Mouse (Mus musculus) stomach, embryonic 14.5 days (tissue): ENCODE results near the gene Fam205a1. TPM values are rescaled to one million over a fixed set of nuclear protein-coding genes. Genes with fewer than 3 reads are reported as not detected.
"Not testable (repeated sequence)": the region's sequence is repeated elsewhere in the genome, so short reads cannot be mapped to it uniquely, and the experiment has no call there.

ENCODE experiments used
- ATAC-seq: fragments of 200-750 bp; cut with Nextera tagmentation; 2 replicates; pipeline ENCODE4 v1.8.0; 2017; ENCODE audit warnings: low read depth, moderate TSS enrichment; ENCODE audit not compliant: insufficient number of reproducible peaks, insufficient read depth, low FRiP score
- H3K27ac ChIP-seq: fragments of 300-500 bp; sonication (generic); 2 replicates; pipeline ENCODE4 v1.5.1; 2014; ENCODE audit warnings: mild to moderate bottlenecking, low read length, moderate library complexity, mixed read lengths
- H3K27me3 ChIP-seq: fragments of 300-500 bp; sonication (generic); 2 replicates; pipeline ENCODE4 v1.6.1; 2014; ENCODE audit warnings: low read length, control low read depth, mixed read lengths; ENCODE audit not compliant: control insufficient read depth, insufficient read depth
- H3K36me3 ChIP-seq: fragments of 300-500 bp; sonication (generic); 2 replicates; pipeline ENCODE4 v1.6.1; 2014; ENCODE audit warnings: mild to moderate bottlenecking, control low read depth, low read length, moderate library complexity, mixed read lengths; ENCODE audit not compliant: control insufficient read depth, insufficient read depth
- H3K4me1 ChIP-seq: fragments of 300-500 bp; sonication (generic); 2 replicates; pipeline ENCODE4 v1.6.1; 2014; ENCODE audit warnings: low read length, control low read depth, mixed read lengths; ENCODE audit not compliant: control insufficient read depth, insufficient read depth
- H3K4me2 ChIP-seq: fragments of 300-500 bp; sonication (generic); replicated peaks from 2 replicates; pipeline ENCODE4 v1.6.1; 2014; ENCODE audit warnings: low read depth, low read length, control low read depth
- H3K4me3 ChIP-seq: fragments of 300-500 bp; sonication (generic); 2 replicates; pipeline ENCODE4 v1.5.1; 2014; ENCODE audit warnings: low read depth, low read length, control low read depth
- H3K9ac ChIP-seq: fragments of 300-500 bp; sonication (generic); replicated peaks from 2 replicates; pipeline ENCODE4 v1.6.1; 2014; ENCODE audit warnings: low read depth, mild to moderate bottlenecking, control low read depth, low read length, moderate library complexity, mixed read lengths
- H3K9me3 ChIP-seq: fragments of 300-500 bp; sonication (generic); 2 replicates; pipeline ENCODE4 v1.6.1; 2016; ENCODE audit warnings: low read depth, low read length, control low read depth; ENCODE audit not compliant: control insufficient read depth
- WGBS: fragments of 180-500 bp; shearing (Covaris S2); extraction: QIAGEN DNeasy Blood & Tissue Kit; methylation state at CpG from one replicate; pipeline ENCODE4 v1.1.7; 2014; 5-methylcytosine and 5-hydroxymethylcytosine counted together
- polyA plus RNA-seq: library from polyadenylated mRNA; unstranded; fragments of >200 nt; fragmentation: Nextera tagmentation; extraction: Ambion mirVana; gene quantifications from 2 replicates; pipeline ENCODE4 v1.2.1, GENCODE M21; 2014

Fam205a1 gene
- polyA plus RNA-seq, result 0.10 TPM in 1 of 2 replicates, not detected in the other

DNA sequence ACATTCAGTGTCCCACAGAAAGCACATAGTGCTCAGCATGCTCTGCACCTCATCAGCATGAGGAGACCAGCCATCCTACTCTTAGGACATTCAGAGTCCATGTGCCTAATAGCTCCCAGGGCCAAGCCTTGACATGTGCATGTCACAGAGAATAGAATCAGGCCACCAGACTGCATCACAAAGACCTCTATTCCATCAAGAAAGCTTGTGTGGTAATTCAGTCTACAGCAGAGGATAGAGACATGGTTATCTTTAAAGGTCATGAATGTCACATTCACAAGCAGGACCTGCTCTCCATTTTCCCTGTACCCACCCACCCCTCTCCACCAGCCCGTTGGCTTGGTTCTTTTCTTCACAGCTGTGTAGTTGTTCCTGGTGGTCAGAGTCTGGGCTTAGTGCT lies at the start of gene Fam205a1:
Gene Fam205a1, minus strand, starts transcription at position 101 of the 400 bp plus-strand sequence.
- H3K4me1 ChIP-seq, ATAC-seq, H3K36me3 ChIP-seq, H3K4me2 ChIP-seq, H3K27me3 ChIP-seq, H3K27ac ChIP-seq, H3K9me3 ChIP-seq, H3K4me3 ChIP-seq, H3K9ac ChIP-seq: not testable (repeated sequence)
- WGBS, result 60% methylated on average over 1 of the region's 1 CpGs

- Histone ChIP-seq H3K4me1 (no peaks in the 10 kb centered on the region), H3K36me3 (no peaks in the 10 kb centered on the region), H3K9ac (no peak overlapping the region), H3K9me3 (no peaks in the 10 kb centered on the region), H3K27ac (no peak overlapping the region), H3K4me2 (no peak overlapping the region), H3K27me3 (no peaks in the 10 kb centered on the region), H3K4me3 (no peak overlapping the region)
- 87% methylated on average over 5 of the region's 5 CpGs for WGBS
- no peak for ATAC-seq
These were observed 49.0 kb upstream of the Fam205a1 start for GRCm38 (mm10) chr4:42902730-42903129.

DNA sequence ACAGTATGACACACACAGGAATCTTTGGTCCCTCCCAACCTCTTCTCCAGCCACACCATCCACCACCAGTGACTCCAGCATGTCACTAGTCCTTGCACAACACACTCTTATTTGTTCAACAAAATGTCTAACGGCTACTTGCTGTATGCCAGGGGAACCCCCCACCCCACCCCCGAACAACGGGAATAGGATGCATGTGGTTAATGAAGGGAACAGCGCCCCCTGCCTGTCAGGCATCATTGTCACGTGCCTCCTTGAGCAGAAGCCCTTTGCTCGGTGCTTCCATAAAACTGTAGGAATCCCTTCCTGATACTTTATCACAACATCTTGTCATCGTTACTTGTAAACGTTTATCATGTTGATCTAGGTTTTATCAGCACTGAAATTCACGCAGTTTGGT lies 48.5 kb upstream of the Fam205a1 start:
- Histone ChIP-seq H3K27ac (no peak overlapping the region), H3K4me3 (no peak overlapping the region), H3K4me2 (no peak overlapping the region), H3K27me3 (no peaks in the 10 kb centered on the region), H3K9me3 (no peaks in the 10 kb centered on the region), H3K4me1 (no peaks in the 10 kb centered on the region), H3K9ac (no peak overlapping the region), H3K36me3 (no peaks in the 10 kb centered on the region)
- no peak for ATAC-seq
- 54% methylated on average over 9 of the region's 9 CpGs for WGBS

GRCm38 (mm10) chr4:42900878-42901277 lies 47.2 kb upstream of the Fam205a1 start:
- no peaks in the 10 kb centered on the region for H3K27me3 ChIP-seq
- WGBS, result 67% methylated on average over 5 of the region's 5 CpGs
- no peak overlapping the region for H3K4me3 ChIP-seq
- H3K36me3 ChIP-seq, result no peaks in the 10 kb centered on the region
- no peaks in the 10 kb centered on the region for H3K9me3 ChIP-seq
- H3K4me1 ChIP-seq, result no peaks in the 10 kb centered on the region
- H3K9ac ChIP-seq, result no peak overlapping the region
- no peak overlapping the region for H3K4me2 ChIP-seq
- no peak overlapping the region for H3K27ac ChIP-seq
- no peak for ATAC-seq

GRCm38 (mm10) chr4:42898914-42899313 lies 45.2 kb upstream of the Fam205a1 start:
- WGBS, result 38% methylated on average over 3 of the region's 3 CpGs
- Histone ChIP-seq H3K4me2 (no peak overlapping the region), H3K9ac (no peak overlapping the region), H3K9me3 (no peaks in the 10 kb centered on the region), H3K4me3 (no peak overlapping the region), H3K4me1 (no peaks in the 10 kb centered on the region), H3K27ac (no peak overlapping the region), H3K27me3 (no peaks in the 10 kb centered on the region), H3K36me3 (no peaks in the 10 kb centered on the region)
- no peak for ATAC-seq

- no peak overlapping the region for H3K4me2 ChIP-seq
- 78% methylated on average over 7 of the region's 7 CpGs for whole genome bisulfite sequencing
- no peak overlapping the region for H3K9ac ChIP-seq
- no peaks in the 10 kb centered on the region for H3K4me1 ChIP-seq
- H3K9me3 ChIP-seq, result no peaks in the 10 kb centered on the region
- ATAC-seq, result no peak
- H3K4me3 ChIP-seq, result no peak overlapping the region
- H3K27ac ChIP-seq, result no peak overlapping the region
- H3K27me3 ChIP-seq, result no peaks in the 10 kb centered on the region
- no peaks in the 10 kb centered on the region for H3K36me3 ChIP-seq
These were observed 41.4 kb upstream of the Fam205a1 start for GRCm38 (mm10) chr4:42895118-42895517.

- no peak overlapping the region for H3K4me3 ChIP-seq
- no peaks in the 10 kb centered on the region for H3K27me3 ChIP-seq
- H3K9me3 ChIP-seq, result no peaks in the 10 kb centered on the region
- no peak overlapping the region for H3K9ac ChIP-seq
- no peaks in the 10 kb centered on the region for H3K4me1 ChIP-seq
- no peak overlapping the region for H3K4me2 ChIP-seq
- WGBS, result 66% methylated on average over 7 of the region's 7 CpGs
- no peak overlapping the region for H3K27ac ChIP-seq
- no peaks in the 10 kb centered on the region for H3K36me3 ChIP-seq
- no peak for ATAC-seq
These were observed 37.5 kb upstream of the Fam205a1 start for GRCm38 (mm10) chr4:42891176-42891575.

DNA sequence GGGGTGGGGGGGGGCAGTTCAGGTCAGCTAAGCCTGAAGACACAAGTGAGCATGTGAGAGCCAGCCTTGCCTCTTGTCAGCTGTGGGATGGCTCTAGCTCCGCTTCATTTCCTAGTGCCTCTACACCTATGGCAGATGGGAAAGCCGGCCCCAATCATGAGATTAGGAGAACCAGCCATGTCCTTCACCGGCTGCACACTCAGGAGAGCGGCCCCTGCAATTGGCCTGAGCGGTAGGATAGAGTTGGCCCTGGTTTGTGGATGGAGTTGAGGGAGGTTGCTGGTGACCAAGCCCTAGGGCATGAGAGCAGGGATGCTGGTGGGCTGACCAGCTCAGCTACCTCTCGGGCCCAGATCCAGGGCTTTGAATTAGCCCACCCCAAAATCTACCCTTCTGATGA lies 35.1 kb upstream of the Fam205a1 start:
- H3K9me3 ChIP-seq, result no peaks in the 10 kb centered on the region
- no peak overlapping the region for H3K4me3 ChIP-seq
- no peaks in the 10 kb centered on the region for H3K36me3 ChIP-seq
- no peaks in the 10 kb centered on the region for H3K4me1 ChIP-seq
- H3K9ac ChIP-seq, result no peak overlapping the region
- H3K27me3 ChIP-seq, result no peaks in the 10 kb centered on the region
- H3K4me2 ChIP-seq, result no peak overlapping the region
- ATAC-seq, result no peak
- H3K27ac ChIP-seq, result no peak overlapping the region
- 94% methylated on average over 6 of the region's 6 CpGs for WGBS

DNA sequence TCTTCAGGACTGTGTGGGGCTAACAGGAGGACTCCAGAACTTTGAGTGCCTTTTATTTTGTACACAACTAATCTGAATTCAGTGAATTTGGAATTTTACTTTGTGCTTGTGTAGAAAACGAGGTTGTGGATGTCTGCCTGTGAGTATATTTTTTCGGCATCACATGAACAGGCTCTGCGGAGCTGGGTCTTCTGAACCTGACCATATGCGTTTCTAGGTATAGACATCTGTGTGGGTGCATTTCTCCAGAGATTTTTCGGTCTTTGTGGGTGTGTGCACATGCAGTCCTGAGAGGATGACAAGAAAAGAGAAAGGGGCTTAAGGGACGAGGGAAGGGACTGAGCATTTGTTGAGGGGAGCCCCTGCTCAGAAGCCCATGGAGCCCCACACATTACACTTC lies 33.2 kb upstream of the Fam205a1 start:
- no peak overlapping the region for H3K4me3 ChIP-seq
- no peaks in the 10 kb centered on the region for H3K4me1 ChIP-seq
- H3K4me2 ChIP-seq, result no peak overlapping the region
- 85% methylated on average over 6 of the region's 6 CpGs for WGBS
- no peaks in the 10 kb centered on the region for H3K27me3 ChIP-seq
- no peak overlapping the region for H3K9ac ChIP-seq
- H3K36me3 ChIP-seq, result no peaks in the 10 kb centered on the region
- no peaks in the 10 kb centered on the region for H3K9me3 ChIP-seq
- no peak for ATAC-seq
- H3K27ac ChIP-seq, result no peak overlapping the region
